Mouse (Mus musculus): ENCODE measurements around the gene Dusp6. TPM values are rescaled to one million over a fixed set of nuclear protein-coding genes. Genes with fewer than 3 reads are reported as not detected.

Dusp6 gene
- total and polyA plus RNA-seq, 2 experiments, result 29.9 to 48.4 TPM

GRCm38 (mm10) chr10:99271016-99271415, 8.0 kb downstream of the Dusp6 start:
- H3K27ac ChIP-seq (replicated peaks; ENCODE audit: insufficient read depth, low read depth, low read length), result peak overlapping the region; percentile 66
- peaks cover 17% of the 10 kb centered on the region for H3K4me1 ChIP-seq (ENCODE audit: control insufficient read depth, insufficient read depth, low read length)
- peaks cover 10% of the 10 kb centered on the region for H3K36me3 ChIP-seq (ENCODE audit: control insufficient read depth, insufficient read depth, low read length)
- 33% methylated on average over 11 of the region's 11 CpGs for WGBS
- no peak overlapping the region for H3K4me3 ChIP-seq (ENCODE audit: insufficient read depth, low read depth, low read length)
- no peaks in the 10 kb centered on the region for H3K79me2 ChIP-seq (ENCODE audit: control insufficient read depth, insufficient read depth, low read length)
- H3K9ac ChIP-seq (ENCODE audit: low read depth, low read length), result peak overlapping the region; percentile 23; the same call in 1 of the 2 replicates
- TF ChIP-seq POLR2A (IDR thresholded peaks at IDR 0.05; ENCODE audit: extremely low read depth, insufficient read depth, low read length), result no peak
- no peak for TF ChIP-seq CTCF (IDR thresholded peaks at IDR 0.05; ENCODE audit: low read depth, low read length)
- DNase-seq (ENCODE audit: extremely low read depth, low read depth, low spot score), result peak; percentile 94
- H3K27me3 ChIP-seq (ENCODE audit: control insufficient read depth, insufficient read depth, low read length), result no peaks in the 10 kb centered on the region

- no peak overlapping the region for H3K4me3 ChIP-seq (ENCODE audit: insufficient read depth, low read depth, low read length)
- no peak for DNase-seq (ENCODE audit: extremely low read depth, low read depth, low spot score)
- no peaks in the 10 kb centered on the region for H3K27me3 ChIP-seq (ENCODE audit: control insufficient read depth, insufficient read depth, low read length)
- peaks cover 13% of the 10 kb centered on the region for H3K4me1 ChIP-seq (ENCODE audit: control insufficient read depth, insufficient read depth, low read length)
- H3K79me2 ChIP-seq (ENCODE audit: control insufficient read depth, insufficient read depth, low read length), result no peaks in the 10 kb centered on the region
- no peak overlapping the region for H3K27ac ChIP-seq (replicated peaks; ENCODE audit: insufficient read depth, low read depth, low read length)
- 72% methylated on average over 12 of the region's 12 CpGs for WGBS
- no peaks in the 10 kb centered on the region for H3K36me3 ChIP-seq (ENCODE audit: control insufficient read depth, insufficient read depth, low read length)
- no peak overlapping the region for H3K9ac ChIP-seq (ENCODE audit: low read depth, low read length)
- no peak for TF ChIP-seq POLR2A (IDR thresholded peaks at IDR 0.05; ENCODE audit: extremely low read depth, insufficient read depth, low read length)
- no peak for TF ChIP-seq CTCF (IDR thresholded peaks at IDR 0.05; ENCODE audit: low read depth, low read length)
Observed at GRCm38 (mm10) chr10:99273006-99273405, 10.0 kb downstream of the Dusp6 start.

- no peak overlapping the region for H3K27ac ChIP-seq (replicated peaks; ENCODE audit: insufficient read depth, low read depth, low read length)
- 79% methylated on average over 12 of the region's 12 CpGs for whole genome bisulfite sequencing
- TF ChIP-seq CTCF (IDR thresholded peaks at IDR 0.05; ENCODE audit: low read depth, low read length) (no peak), POLR2A (IDR thresholded peaks at IDR 0.05; ENCODE audit: extremely low read depth, insufficient read depth, low read length) (no peak)
- H3K4me3 ChIP-seq (ENCODE audit: insufficient read depth, low read depth, low read length), result no peak overlapping the region
- H3K4me1 ChIP-seq (ENCODE audit: control insufficient read depth, insufficient read depth, low read length), result peaks cover 7% of the 10 kb centered on the region; the same call in 1 of the 2 replicates
- no peaks in the 10 kb centered on the region for H3K27me3 ChIP-seq (ENCODE audit: control insufficient read depth, insufficient read depth, low read length)
- H3K36me3 ChIP-seq (ENCODE audit: control insufficient read depth, insufficient read depth, low read length), result no peaks in the 10 kb centered on the region
- no peak overlapping the region for H3K9ac ChIP-seq (ENCODE audit: low read depth, low read length)
- no peaks in the 10 kb centered on the region for H3K79me2 ChIP-seq (ENCODE audit: control insufficient read depth, insufficient read depth, low read length)
- DNase-seq (ENCODE audit: extremely low read depth, low read depth, low spot score), result no peak
Observed at GRCm38 (mm10) chr10:99274640-99275039, 11.6 kb downstream of the Dusp6 start.

GRCm38 (mm10) chr10:99279067-99279880, 16.2 kb downstream of the Dusp6 start:
- WGBS, result 51% methylated on average over 22 of the region's 22 CpGs
- H3K27ac ChIP-seq (replicated peaks; ENCODE audit: insufficient read depth, low read depth, low read length), result no peak overlapping the region
- no peak overlapping the region for H3K9ac ChIP-seq (ENCODE audit: low read depth, low read length)
- no peak for DNase-seq (ENCODE audit: extremely low read depth, low read depth, low spot score)
- no peaks in the 10 kb centered on the region for H3K79me2 ChIP-seq (ENCODE audit: control insufficient read depth, insufficient read depth, low read length)
- TF ChIP-seq CTCF (IDR thresholded peaks at IDR 0.05; ENCODE audit: low read depth, low read length), result no peak
- no peak for TF ChIP-seq POLR2A (IDR thresholded peaks at IDR 0.05; ENCODE audit: extremely low read depth, insufficient read depth, low read length)
- H3K36me3 ChIP-seq (ENCODE audit: control insufficient read depth, insufficient read depth, low read length), result no peaks in the 10 kb centered on the region
- no peaks in the 10 kb centered on the region for H3K27me3 ChIP-seq (ENCODE audit: control insufficient read depth, insufficient read depth, low read length)
- H3K4me3 ChIP-seq (ENCODE audit: insufficient read depth, low read depth, low read length), result no peak overlapping the region
- H3K4me1 ChIP-seq (ENCODE audit: control insufficient read depth, insufficient read depth, low read length), result peaks cover 2% of the 10 kb centered on the region; the same call in 1 of the 2 replicates

- peak; percentile 86 for DNase-seq (ENCODE audit: extremely low read depth, low read depth, low spot score)
- Histone ChIP-seq H3K4me1 (ENCODE audit: control insufficient read depth, insufficient read depth, low read length) (peaks cover 7% of the 10 kb centered on the region; the same call in 1 of the 2 replicates), H3K9ac (ENCODE audit: low read depth, low read length) (no peak overlapping the region), H3K27ac (replicated peaks; ENCODE audit: insufficient read depth, low read depth, low read length) (no peak overlapping the region), H3K27me3 (ENCODE audit: control insufficient read depth, insufficient read depth, low read length) (no peaks in the 10 kb centered on the region), H3K79me2 (ENCODE audit: control insufficient read depth, insufficient read depth, low read length) (no peaks in the 10 kb centered on the region), H3K36me3 (ENCODE audit: control insufficient read depth, insufficient read depth, low read length) (no peaks in the 10 kb centered on the region), H3K4me3 (ENCODE audit: insufficient read depth, low read depth, low read length) (no peak overlapping the region)
- TF ChIP-seq CTCF (IDR thresholded peaks at IDR 0.05; ENCODE audit: low read depth, low read length) (no peak), POLR2A (IDR thresholded peaks at IDR 0.05; ENCODE audit: extremely low read depth, insufficient read depth, low read length) (no peak)
- 59% methylated on average over 10 of the region's 10 CpGs for WGBS
Observed at GRCm38 (mm10) chr10:99283981-99284385, 21.0 kb downstream of the Dusp6 start.

- Histone ChIP-seq H3K4me3 (ENCODE audit: insufficient read depth, low read depth, low read length) (no peak overlapping the region), H3K36me3 (ENCODE audit: control insufficient read depth, insufficient read depth, low read length) (no peaks in the 10 kb centered on the region), H3K27ac (replicated peaks; ENCODE audit: insufficient read depth, low read depth, low read length) (no peak overlapping the region), H3K9ac (ENCODE audit: low read depth, low read length) (no peak overlapping the region), H3K79me2 (ENCODE audit: control insufficient read depth, insufficient read depth, low read length) (no peaks in the 10 kb centered on the region), H3K4me1 (ENCODE audit: control insufficient read depth, insufficient read depth, low read length) (peaks cover 7% of the 10 kb centered on the region; the same call in 1 of the 2 replicates), H3K27me3 (ENCODE audit: control insufficient read depth, insufficient read depth, low read length) (no peaks in the 10 kb centered on the region)
- 89% methylated on average over 9 of the region's 9 CpGs for WGBS
- no peak for DNase-seq (ENCODE audit: extremely low read depth, low read depth, low spot score)
- TF ChIP-seq CTCF (IDR thresholded peaks at IDR 0.05; ENCODE audit: low read depth, low read length) (no peak), POLR2A (IDR thresholded peaks at IDR 0.05; ENCODE audit: extremely low read depth, insufficient read depth, low read length) (no peak)
Observed at GRCm38 (mm10) chr10:99284918-99285317, 21.9 kb downstream of the Dusp6 start.
